17 mouse cellular contexts compared by ENCODE assay signal in genomic region chr10:119697257-119697798, GRCm38 (mm10).
DNase-seq lines count a peak whose midpoint lies in the region; ATAC-seq and TF ChIP-seq lines count a peak whose summit lies in the region.
"Had no signal": no experiment of that assay in that cellular context is flagged by ENCODE, and none has a peak within 500 bp of the region (broad histone marks: within the 10 kb centered on the region; RNA-seq: fewer than 3 reads in every experiment).

No protein-coding gene starts in this region.

- 49% methylated on average over 9 of the region's 9 CpGs for WGBS in lung, embryonic 14.5 days

- peak; percentile 14 for DNase-seq in lung, embryonic 14.5 days
- DNase-seq in lung, postnatal 25 days (ENCODE audit: low spot score) = no peak
- peak; percentile 42 for DNase-seq in adipocyte (ENCODE audit: low spot score)
- DNase-seq in cerebellum, adult 11 months = no peak
- no peak for DNase-seq in layer of hippocampus, adult 9-10 months (ENCODE audit: low spot score)
- DNase-seq: adrenal gland, adult 2 months; cerebellum, adult 11-12 months; cerebellum, adult 9-10 months; cerebellum, postnatal 25 days; forebrain, postnatal 0 days; gastrocnemius, postnatal 14 days had no signal

- H3K27ac ChIP-seq in lung, embryonic 14.5 days (ENCODE audit: low read depth) = no peak overlapping the region
- H3K27ac ChIP-seq: embryonic facial prominence, embryonic 12.5 days had no signal

- no peak overlapping the region for H3K9ac ChIP-seq in lung, embryonic 14.5 days
- H3K9ac ChIP-seq: embryonic facial prominence, embryonic 12.5 days; forebrain, postnatal 0 days; heart, embryonic 12.5 days had no signal

- H3K4me1 ChIP-seq in lung, embryonic 14.5 days (ENCODE audit: insufficient read depth) = no peaks in the 10 kb centered on the region; the same call in 1 of the 2 replicates

- H3K79me2 ChIP-seq in C2C12 (ENCODE audit: control insufficient read depth, insufficient read depth) = no peaks in the 10 kb centered on the region

- H3K36me3 ChIP-seq in lung, embryonic 14.5 days (ENCODE audit: insufficient read depth) = no peaks in the 10 kb centered on the region
- no peaks in the 10 kb centered on the region for H3K36me3 ChIP-seq in C2C12 (ENCODE audit: control insufficient read depth, insufficient read depth)
- H3K36me3 ChIP-seq: embryonic facial prominence, embryonic 12.5 days; heart, embryonic 12.5 days had no signal

- peaks cover 13% of the 10 kb centered on the region for H3K27me3 ChIP-seq in lung, embryonic 14.5 days (ENCODE audit: insufficient read depth, low read length)
- H3K27me3 ChIP-seq in C2C12 (ENCODE audit: control insufficient read depth, insufficient read depth, insufficient read length) = no peaks in the 10 kb centered on the region
- H3K27me3 ChIP-seq: heart, embryonic 12.5 days had no signal

- no peaks in the 10 kb centered on the region for H3K9me3 ChIP-seq in lung, embryonic 14.5 days (ENCODE audit: low read depth, low read length)
- H3K9me3 ChIP-seq: embryonic facial prominence, embryonic 12.5 days; heart, embryonic 12.5 days had no signal

- no peak for TF ChIP-seq CTCF in lung, embryonic 14.5 days (IDR thresholded peaks at IDR 0.05; ENCODE audit: low read depth)
- TF ChIP-seq CTCF in C2C12 (IDR thresholded peaks at IDR 0.05; ENCODE audit: control insufficient read depth, insufficient read depth, insufficient read length) = no peak

- no peaks in the 10 kb centered on the region for H3K79me3 ChIP-seq in C2C12 (ENCODE audit: low read depth)

- H3K4me3 ChIP-seq in lung, embryonic 14.5 days (ENCODE audit: low read depth, low read length) = no peak overlapping the region
- no peak overlapping the region for H3K4me3 ChIP-seq in C2C12 (ENCODE audit: insufficient read depth, poor library complexity, severe bottlenecking)
- H3K4me3 ChIP-seq: embryonic facial prominence, embryonic 12.5 days; heart, embryonic 12.5 days had no signal

- H3K4me2 ChIP-seq in lung, embryonic 14.5 days = no peak overlapping the region
- H3K4me2 ChIP-seq: embryonic facial prominence, embryonic 12.5 days; heart, embryonic 12.5 days had no signal

- no peak overlapping the region for H3ac ChIP-seq in C2C12 (ENCODE audit: control insufficient read depth, insufficient read length, low read depth)

- no peak for ATAC-seq in lung, embryonic 14.5 days (ENCODE audit: insufficient read depth)
- ATAC-seq: forebrain, postnatal 0 days; hindbrain, embryonic 16.5 days; inflammation-experienced regulatory T-cells, adult 6 months; intestine, postnatal 0 days had no signal

TF ChIP-seq in C2C12, 6 proteins besides CTCF, POLR2A, EP300 and RAD21:
- peak; percentile 65 for TF ChIP-seq MAX (IDR thresholded peaks at IDR 0.05)
- TF ChIP-seq MYOD1 (IDR thresholded peaks at IDR 0.05; ENCODE audit: control insufficient read depth, insufficient read length, low read depth) = peak; percentile 34
- TF ChIP-seq FOSL1 (IDR thresholded peaks at IDR 0.05; ENCODE audit: insufficient read depth, low read length, poor library complexity, severe bottlenecking) = peak; percentile 64
- no peak for TF ChIP-seq USF1 (IDR thresholded peaks at IDR 0.05; ENCODE audit: low read depth)

Comparison
In these comparisons a context has a peak if more than half of its experiments do, and no peak if none do; other contexts are left out.
1. DNase-seq: peak in lung, embryonic 14.5 days (single experiment) and adipocyte (single experiment); none in lung, postnatal 25 days (single experiment), cerebellum, adult 11 months (single experiment) and layer of hippocampus, adult 9-10 months (single experiment).